Mouse (Mus musculus) right cerebral cortex, postnatal 14 days (tissue): Measurements from ENCODE around the gene Nup37.

Experiments used
- DNase-seq: peaks from one replicate; pipeline ENCODE4 v3.0.0; 2022

Nup37 gene

GRCm38 (mm10) chr10:88146707-88147477 is at the start of gene Nup37, which contains the start of gene Parpbp:
Nup37 (plus strand) TSS chr10:88146992.
Parpbp (minus strand) TSS chr10:88146941.
- peak; percentile 88 for DNase-seq

- DNase-seq: no peak
Measured at GRCm38 (mm10) chr10:88106169-88106568, 40.6 kb upstream of the Nup37 start.

GRCm38 (mm10) chr10:88113290-88113689 is 33.5 kb upstream of the Nup37 start:
- no peak for DNase-seq

GRCm38 (mm10) chr10:88119721-88120120 is 27.1 kb upstream of the Nup37 start:
- no peak for DNase-seq

- no peak for DNase-seq
Measured at GRCm38 (mm10) chr10:88135630-88136029, 11.2 kb upstream of the Nup37 start.

- no peak for DNase-seq
Measured at GRCm38 (mm10) chr10:88146187-88146586, 605 bp upstream of the Nup37 start.

GRCm38 (mm10) chr10:88150381-88150780 is 3.6 kb downstream of the Nup37 start:
- DNase-seq: no peak

GRCm38 (mm10) chr10:88151658-88152057 is 4.9 kb downstream of the Nup37 start:
- no peak for DNase-seq

- no peak for DNase-seq
Measured at GRCm38 (mm10) chr10:88162096-88162495, 15.3 kb downstream of the Nup37 start.

GRCm38 (mm10) chr10:88162676-88163075 is 15.9 kb downstream of the Nup37 start:
- no peak for DNase-seq

GRCm38 (mm10) chr10:88166158-88166557 is 19.4 kb downstream of the Nup37 start:
- DNase-seq: no peak

GRCm38 (mm10) chr10:88167438-88168077 is 20.8 kb downstream of the Nup37 start:
- no peak for DNase-seq

- no peak for DNase-seq
Measured at GRCm38 (mm10) chr10:88200541-88200940, 53.7 kb downstream of the Nup37 start.

GRCm38 (mm10) chr10:88200951-88201638 is 54.3 kb downstream of the Nup37 start, which contains the start of gene Washc3:
Washc3 (plus strand) TSS chr10:88201093.
- DNase-seq: peak; percentile 96

- DNase-seq: no peak
Measured at GRCm38 (mm10) chr10:88201650-88202049, 54.9 kb downstream of the Nup37 start.

- no peak for DNase-seq
Measured at GRCm38 (mm10) chr10:88202581-88202980, 55.8 kb downstream of the Nup37 start.

GRCm38 (mm10) chr10:88203236-88203635 is 56.4 kb downstream of the Nup37 start:
- DNase-seq: no peak

- DNase-seq: no peak
Measured at GRCm38 (mm10) chr10:88212644-88213043, 65.9 kb downstream of the Nup37 start.

GRCm38 (mm10) chr10:88214800-88215514 is 68.2 kb downstream of the Nup37 start:
- DNase-seq: no peak

- no peak for DNase-seq
Measured at GRCm38 (mm10) chr10:88218161-88218560, 71.4 kb downstream of the Nup37 start.

GRCm38 (mm10) chr10:88221718-88222117 is 74.9 kb downstream of the Nup37 start:
- no peak for DNase-seq

GRCm38 (mm10) chr10:88225421-88225820 is 78.6 kb downstream of the Nup37 start:
- no peak for DNase-seq

- no peak for DNase-seq
Measured at GRCm38 (mm10) chr10:88227962-88228361, 81.2 kb downstream of the Nup37 start.
